Mouse (Mus musculus) adrenal gland (tissue): ENCODE results near the gene Tmtc1.

Source experiments
- intact Hi-C: fragments of 180-260 bp; cut with DNase I; formaldehyde crosslinking; loops from one replicate; pipeline ENCODE4 v1.15.1; 2025

The Tmtc1 gene

DNA sequence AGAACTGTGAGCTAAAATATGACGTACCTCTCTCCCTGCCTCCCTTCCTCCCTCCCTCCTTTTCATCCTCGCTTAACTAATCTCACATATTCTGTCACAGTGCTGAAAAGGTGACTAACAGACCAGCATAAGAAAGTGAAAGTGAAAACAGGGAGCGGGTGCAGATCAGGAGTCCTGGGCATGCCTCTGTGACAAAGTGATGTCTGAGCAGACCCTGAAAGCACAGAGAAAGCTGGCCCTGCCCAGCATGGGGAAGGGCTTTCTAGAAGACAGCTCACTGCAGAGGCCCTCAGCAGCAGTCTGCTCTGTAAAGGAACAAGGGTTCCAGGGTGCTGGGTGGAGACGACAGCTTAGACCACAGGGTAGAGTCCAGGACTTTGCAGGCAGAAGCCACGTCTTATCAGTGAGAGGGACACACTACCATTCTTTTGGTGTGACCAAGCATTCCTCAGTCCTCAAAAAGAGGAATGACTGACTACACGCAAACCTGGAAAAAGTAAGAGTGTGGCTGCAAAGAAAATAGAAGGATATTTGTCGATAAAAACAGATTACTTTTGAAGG lies 7.7 kb downstream of the Tmtc1 start:
- intact Hi-C loops, result no loop called here

DNA sequence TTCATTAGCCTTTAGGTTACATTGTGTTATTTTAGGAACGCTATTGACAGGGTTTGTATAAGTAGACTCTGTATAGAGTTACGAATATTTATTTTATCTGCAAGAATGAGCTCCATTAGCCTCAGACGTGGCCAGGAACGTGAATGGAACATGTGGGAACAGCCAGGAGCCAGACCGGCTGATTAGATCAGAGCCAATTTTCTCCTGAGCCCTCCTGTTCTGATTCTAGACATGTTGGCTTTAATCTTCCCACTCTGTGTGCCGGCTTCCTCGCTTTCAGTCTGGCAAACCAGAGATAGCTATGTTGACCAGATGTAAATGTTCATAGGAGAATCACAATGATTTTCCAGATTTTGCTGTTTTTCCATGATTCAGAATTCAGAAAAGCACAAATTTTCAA lies 22.6 kb downstream of the Tmtc1 start:
- intact Hi-C loops, result no loop called here

DNA sequence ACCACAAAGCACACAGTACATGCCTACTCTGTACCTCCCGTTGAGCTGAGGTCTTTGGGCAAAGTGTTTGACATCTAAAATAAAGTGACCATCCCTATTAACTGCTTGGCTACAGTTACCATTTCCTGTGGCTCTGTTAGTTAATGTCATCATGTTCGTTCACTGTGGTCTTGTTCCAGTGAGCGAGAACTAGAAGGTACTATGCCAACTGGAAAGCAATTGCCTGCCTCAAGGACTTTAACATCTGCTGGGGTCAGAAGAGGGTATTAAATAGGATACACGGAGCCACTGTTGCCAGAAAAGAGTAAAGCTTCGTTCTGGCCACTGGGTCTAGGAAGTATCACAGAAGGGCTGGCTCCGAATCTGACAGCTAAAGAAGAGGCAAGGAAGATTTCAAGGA lies 23.8 kb downstream of the Tmtc1 start:
- intact Hi-C loops, result no loop called here

DNA sequence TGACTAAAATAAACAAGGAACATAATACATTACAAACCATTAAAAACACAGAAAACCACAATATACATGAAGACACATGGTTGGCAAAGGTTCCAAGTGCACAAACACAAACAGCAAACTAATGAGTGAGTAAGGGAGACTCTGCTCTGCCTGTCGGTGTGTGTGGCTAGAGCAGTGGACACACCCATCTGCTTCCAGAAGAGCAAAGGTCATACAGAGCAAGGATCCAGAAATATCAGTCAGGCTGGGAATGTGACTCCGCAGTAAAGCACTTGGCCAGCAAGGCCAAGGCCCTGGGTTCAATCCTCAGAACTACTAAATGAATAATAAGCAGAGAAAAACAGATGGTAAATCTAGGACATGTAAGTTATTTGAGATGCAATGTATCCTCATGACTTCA lies 27.6 kb downstream of the Tmtc1 start:
- intact Hi-C loops, result no loop called here

DNA sequence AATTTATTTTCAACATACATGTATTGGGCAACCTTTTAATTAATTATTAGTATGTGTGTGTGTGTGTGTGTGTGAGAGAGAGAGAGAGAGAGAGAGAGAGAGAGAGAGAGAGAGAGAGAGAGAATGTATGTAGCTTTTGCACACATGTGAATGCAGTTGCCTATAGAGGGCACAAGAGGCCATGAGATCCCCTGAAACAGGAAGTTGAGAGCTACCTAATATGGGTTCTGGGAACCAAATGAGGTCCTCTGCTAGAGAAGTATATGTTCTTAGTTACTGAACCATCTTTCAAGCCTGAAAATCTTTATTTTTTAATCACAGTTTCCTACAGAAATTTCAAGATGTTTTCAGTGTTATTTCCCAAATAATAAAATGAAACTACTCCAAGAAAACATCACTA lies 30.6 kb downstream of the Tmtc1 start:
- intact Hi-C loops, result no loop called here

DNA sequence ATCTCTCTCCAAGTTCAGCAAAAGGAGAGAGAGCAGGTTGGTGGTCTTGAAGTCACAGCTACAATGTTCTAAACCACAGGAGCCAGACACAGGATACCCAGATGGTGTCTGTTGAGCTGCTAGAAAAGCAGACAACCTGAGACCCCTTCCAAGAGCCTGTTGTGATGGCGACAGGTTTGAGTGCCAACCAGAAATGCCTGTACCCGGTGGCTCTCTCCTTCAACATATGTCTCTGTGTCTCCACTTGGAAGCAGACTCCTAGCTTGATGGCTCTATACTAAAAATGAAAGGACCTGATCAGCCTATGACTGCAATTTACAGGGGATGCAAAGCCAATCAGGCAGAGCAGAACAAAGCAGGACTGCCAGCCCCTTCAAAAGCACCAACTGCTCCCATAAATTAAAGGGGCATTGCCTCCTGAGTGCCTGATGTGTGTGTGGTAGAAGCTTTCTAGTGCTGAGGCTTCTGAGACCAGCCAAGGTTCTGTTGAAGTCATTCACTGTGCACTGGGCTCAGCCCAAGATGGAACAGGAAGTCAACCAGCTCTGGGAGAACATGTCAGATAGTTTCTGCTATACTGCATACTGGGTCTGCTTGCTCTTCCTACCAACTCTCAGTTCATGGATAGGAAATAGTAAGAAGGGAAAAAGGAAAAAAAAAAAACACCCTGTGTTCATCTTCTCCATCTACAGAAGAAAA lies 37.2 kb downstream of the Tmtc1 start:
- intact Hi-C loops, result no loop called here

- intact Hi-C loops, result no loop called here
These were observed 38.6 kb downstream of the Tmtc1 start for GRCm38 (mm10) chr6:148405599-148405998.

- intact Hi-C loops, result no loop called here
These were observed 39.7 kb downstream of the Tmtc1 start for GRCm38 (mm10) chr6:148404500-148404899.

- intact Hi-C loops, result no loop called here
These were observed 40.4 kb downstream of the Tmtc1 start for GRCm38 (mm10) chr6:148403761-148404160.

DNA sequence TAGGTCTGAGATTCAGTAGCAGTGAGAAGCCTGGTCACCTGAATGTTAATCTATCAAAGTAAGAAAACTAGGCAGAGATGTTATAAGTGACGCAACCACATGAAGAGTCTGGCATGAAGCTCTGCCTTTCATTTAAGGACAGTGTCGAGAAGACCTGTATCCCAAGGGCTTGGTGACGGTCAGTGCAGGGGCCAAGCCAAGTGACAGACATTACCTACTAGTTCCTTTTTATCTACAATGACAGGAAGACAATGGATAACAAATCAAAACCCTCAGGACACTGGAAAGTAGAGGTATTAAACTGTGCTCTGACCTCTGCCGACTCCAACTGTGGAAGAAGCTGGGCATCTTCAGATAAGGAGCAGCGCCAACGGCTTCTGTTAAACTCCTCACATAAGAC lies 43.2 kb downstream of the Tmtc1 start:
- intact Hi-C loops, result no loop called here

DNA sequence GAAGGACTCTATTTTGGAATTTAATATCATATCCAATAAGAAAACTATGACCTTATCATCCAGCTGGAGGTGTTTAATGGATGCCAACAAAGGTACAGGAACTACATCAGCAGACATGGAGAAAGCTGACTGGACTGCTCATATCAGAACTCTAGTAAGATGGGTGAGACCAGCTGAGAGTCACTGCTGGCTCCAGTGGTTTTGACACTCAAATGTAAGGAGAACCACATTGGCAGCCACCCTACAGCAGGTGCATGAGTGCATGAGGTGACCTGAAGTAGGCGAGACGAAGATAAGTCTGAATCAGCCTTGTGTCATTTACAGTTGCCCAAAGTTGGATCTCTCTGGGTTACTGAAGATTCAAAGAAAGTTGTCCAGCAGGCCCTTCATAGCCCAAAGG lies 44.6 kb downstream of the Tmtc1 start:
- intact Hi-C loops, result no loop called here

DNA sequence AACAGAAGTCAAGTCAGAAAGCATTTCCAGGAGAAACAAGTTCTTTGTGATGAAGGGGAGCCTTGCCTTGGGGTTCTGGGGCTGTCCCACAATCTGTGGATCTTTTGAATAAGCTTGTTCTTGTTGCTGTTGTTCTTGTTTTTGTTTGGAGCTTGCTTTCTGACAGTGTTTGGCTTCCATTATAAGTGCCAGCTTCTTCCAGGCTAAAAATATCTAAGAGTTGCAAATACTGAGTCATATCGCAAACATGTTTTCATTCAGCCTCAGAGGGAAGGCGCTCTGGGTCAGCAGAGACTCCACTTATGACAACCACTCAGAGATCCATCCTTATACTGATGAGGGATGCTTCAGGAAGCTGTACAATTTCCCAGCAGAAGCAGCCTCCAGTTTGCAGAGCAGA lies 45.3 kb downstream of the Tmtc1 start:
- intact Hi-C loops, result no loop called here

- intact Hi-C loops, result no loop called here
These were observed 46.9 kb downstream of the Tmtc1 start for GRCm38 (mm10) chr6:148397270-148397669.

- intact Hi-C loops, result no loop called here
These were observed 48.9 kb downstream of the Tmtc1 start for GRCm38 (mm10) chr6:148395272-148395671.

GRCm38 (mm10) chr6:148394294-148394693 lies 49.9 kb downstream of the Tmtc1 start:
- intact Hi-C loops, result no loop called here

GRCm38 (mm10) chr6:148392147-148392546 lies 52.0 kb downstream of the Tmtc1 start:
- intact Hi-C loops, result no loop called here

DNA sequence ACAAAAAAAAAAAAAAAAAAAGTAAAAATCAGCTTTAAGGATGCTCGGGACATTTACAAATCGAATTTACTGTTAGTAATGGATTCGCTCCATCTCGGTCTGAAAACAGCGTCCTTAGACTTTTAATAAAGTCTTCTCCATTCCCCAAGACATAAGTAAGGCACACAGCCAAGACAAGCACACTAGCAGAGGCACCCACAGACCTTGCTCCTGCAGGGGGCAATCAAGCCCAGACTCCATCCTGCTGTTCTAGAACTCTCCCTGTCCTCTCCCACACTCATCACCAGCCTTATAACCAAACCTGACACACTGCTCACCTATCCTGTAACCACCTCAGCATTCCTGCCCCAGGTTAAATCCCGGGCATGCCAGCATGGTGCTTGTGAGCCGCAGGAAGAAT lies 52.9 kb downstream of the Tmtc1 start:
- intact Hi-C loops, result no loop called here

- intact Hi-C loops, result no loop called here
These were observed 53.4 kb downstream of the Tmtc1 start for GRCm38 (mm10) chr6:148390630-148391276.

GRCm38 (mm10) chr6:148387990-148388389 lies 56.2 kb downstream of the Tmtc1 start:
- intact Hi-C loops, result no loop called here

DNA sequence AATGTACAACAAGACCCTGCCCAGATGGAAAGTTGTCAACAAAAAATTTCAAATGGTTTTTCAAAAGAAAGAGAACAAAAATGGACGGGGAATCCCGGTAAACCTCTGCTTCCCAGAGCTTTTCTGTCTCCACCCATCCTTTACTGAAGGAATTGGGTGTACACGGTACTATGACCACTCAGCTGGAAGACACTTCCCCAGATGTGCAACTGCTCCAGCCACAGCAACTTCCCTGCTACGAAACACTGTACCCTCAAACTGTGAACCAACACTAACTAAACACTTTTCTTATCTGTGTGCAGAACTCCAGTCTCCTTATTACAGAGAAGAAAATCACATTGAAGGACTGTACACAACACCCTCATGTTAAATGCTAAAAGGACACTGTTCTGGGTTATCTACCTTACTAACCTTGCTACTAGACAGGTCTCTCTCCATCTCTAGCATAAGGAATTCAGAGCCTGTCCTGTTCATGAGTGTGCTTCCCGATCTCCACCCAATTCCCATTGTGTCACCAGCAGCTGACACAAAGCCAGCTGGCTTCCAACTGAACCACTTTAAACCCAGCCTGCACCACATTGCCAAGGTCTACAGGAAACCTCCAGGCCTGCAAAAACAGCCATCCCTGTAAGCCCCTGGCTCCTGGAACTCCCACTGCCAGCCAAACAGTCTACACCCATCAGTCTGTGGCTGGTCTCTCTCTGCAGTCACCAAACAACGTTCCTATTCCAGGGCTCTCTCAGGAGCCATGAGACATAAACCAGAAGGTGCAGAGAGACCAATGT lies 59.9 kb downstream of the Tmtc1 start:
- intact Hi-C loops, result no loop called here

- intact Hi-C loops, result no loop called here
These were observed 62.9 kb downstream of the Tmtc1 start for GRCm38 (mm10) chr6:148381163-148381782.
